Mouse (Mus musculus): ENCODE results near the gene Cblb. TPM values are rescaled to one million over a fixed set of nuclear protein-coding genes. Genes with fewer than 3 reads are reported as not detected.

The Cblb gene
- polyA plus RNA-seq, 1 experiment from 2014 or later: 3.4 TPM

GRCm38 (mm10) chr16:52023417-52023816 lies 7.6 kb upstream of the Cblb start:
- WGBS (ENCODE audit: insufficient replicate concordance): 71% methylated on average over 5 of the region's 5 CpGs

DNA sequence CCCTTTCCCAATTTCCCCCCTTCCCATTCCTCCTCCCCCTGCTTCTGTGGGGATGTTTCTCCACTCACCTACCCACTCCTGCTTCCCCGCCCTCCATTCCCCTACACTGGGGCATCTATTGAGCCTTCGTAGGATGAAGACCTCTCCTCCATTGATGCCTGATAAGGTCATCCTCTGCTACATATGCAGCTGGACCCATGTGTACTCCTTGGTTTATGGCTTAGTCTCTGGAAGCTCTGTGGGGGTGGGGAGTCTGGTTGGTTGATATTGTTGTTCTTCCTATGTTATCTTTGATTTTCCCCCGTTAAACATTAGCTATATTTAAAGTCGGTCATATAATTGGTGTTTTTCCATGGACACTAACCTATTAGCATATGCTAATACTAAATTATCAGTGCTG lies 3.7 kb upstream of the Cblb start:
- no peaks in the 10 kb centered on the region for H3K36me3 ChIP-seq
- no peak overlapping the region for H3K27ac ChIP-seq
- WGBS (ENCODE audit: insufficient replicate concordance): 69% methylated on average over 4 of the region's 4 CpGs
- H3K27me3 ChIP-seq (replicated peaks): no peaks in the 10 kb centered on the region
- H3K4me1 ChIP-seq: peaks cover 9% of the 10 kb centered on the region
- H3K9me3 ChIP-seq (replicated peaks): no peaks in the 10 kb centered on the region
- no peak overlapping the region for H3K9ac ChIP-seq
- no peak overlapping the region for H3K4me3 ChIP-seq
- no peak for ATAC-seq
- no peak overlapping the region for H3K4me2 ChIP-seq

More at GRCm38 (mm10) chr16:52023417-52023816, 7.6 kb upstream of the Cblb start:
- H3K4me3 ChIP-seq: no peak overlapping the region
- H3K27ac ChIP-seq: no peak overlapping the region
- ATAC-seq: no peak
- H3K9ac ChIP-seq: no peak overlapping the region
- no peaks in the 10 kb centered on the region for H3K9me3 ChIP-seq (replicated peaks)
- no peaks in the 10 kb centered on the region for H3K4me1 ChIP-seq
- no peaks in the 10 kb centered on the region for H3K27me3 ChIP-seq (replicated peaks)
- no peaks in the 10 kb centered on the region for H3K36me3 ChIP-seq
- no peak overlapping the region for H3K4me2 ChIP-seq

DNA sequence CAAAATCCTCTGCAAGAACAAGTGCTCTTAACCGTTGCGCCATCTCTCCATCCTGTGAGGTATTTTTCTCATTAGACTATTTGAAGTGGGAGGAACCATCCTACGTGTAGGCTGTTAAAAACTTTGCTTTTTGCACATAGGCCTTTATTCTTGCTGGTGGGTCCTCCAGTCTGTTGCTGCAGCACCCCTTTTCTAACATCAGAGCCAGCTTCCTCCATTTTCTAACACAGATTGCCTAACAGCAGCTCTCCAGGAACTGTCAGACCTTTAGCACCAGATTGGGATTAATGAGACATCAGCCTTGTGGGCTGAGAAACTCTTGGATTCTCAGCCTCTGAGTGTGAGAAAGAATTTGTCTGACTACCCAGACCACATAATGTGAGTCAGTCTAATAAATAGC lies 2.0 kb upstream of the Cblb start:
- no peak overlapping the region for H3K4me2 ChIP-seq
- H3K27me3 ChIP-seq (replicated peaks): no peaks in the 10 kb centered on the region
- no peak overlapping the region for H3K27ac ChIP-seq
- no peak overlapping the region for H3K4me3 ChIP-seq
- H3K4me1 ChIP-seq: peaks cover 20% of the 10 kb centered on the region
- no peaks in the 10 kb centered on the region for H3K9me3 ChIP-seq (replicated peaks)
- WGBS (ENCODE audit: insufficient replicate concordance): 78% methylated on average over 3 of the region's 3 CpGs
- no peaks in the 10 kb centered on the region for H3K36me3 ChIP-seq
- no peak for ATAC-seq
- H3K9ac ChIP-seq: no peak overlapping the region

DNA sequence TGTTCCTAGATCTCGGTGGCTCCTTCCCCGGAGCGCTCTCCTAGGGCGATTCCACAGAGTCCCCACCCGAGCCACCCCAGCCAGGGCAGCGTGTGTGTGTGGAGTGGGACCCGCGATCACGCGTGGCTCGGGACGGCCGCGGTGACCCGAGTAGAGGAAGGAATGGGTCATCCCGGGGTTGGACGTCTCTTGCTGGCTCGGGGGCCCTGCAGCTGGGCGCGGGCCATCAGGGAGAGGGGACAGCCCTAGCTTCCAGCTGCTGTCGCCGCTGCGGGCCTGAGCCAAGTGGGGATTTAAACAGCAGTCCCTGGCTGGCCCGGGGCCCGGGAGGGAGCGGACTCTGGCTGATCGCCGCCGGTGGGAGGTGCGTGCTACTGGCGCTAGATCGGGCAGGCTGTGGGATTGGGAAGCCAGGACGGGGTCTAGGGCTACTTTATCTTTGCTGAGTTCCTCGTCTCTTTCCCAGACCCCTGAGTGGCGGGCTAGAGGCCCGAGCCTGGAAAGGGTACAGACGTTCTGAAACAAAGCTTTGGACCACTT lies 757 bp downstream of the Cblb start:
- peaks cover 14% of the 10 kb centered on the region; the same call in 1 of the 2 replicates for H3K36me3 ChIP-seq
- peaks cover 20% of the 10 kb centered on the region for H3K4me1 ChIP-seq
- peak; percentile 63 for ATAC-seq
- H3K9me3 ChIP-seq (replicated peaks): no peaks in the 10 kb centered on the region
- WGBS (ENCODE audit: insufficient replicate concordance): under 1% methylated on average over 37 of the region's 37 CpGs
- no peaks in the 10 kb centered on the region for H3K27me3 ChIP-seq (replicated peaks)
- H3K4me2 ChIP-seq: peak overlapping the region; percentile 98
- peak overlapping the region; percentile 86 for H3K4me3 ChIP-seq
- peak overlapping the region; percentile 83 for H3K27ac ChIP-seq
- peak overlapping the region; percentile 87 for H3K9ac ChIP-seq

DNA sequence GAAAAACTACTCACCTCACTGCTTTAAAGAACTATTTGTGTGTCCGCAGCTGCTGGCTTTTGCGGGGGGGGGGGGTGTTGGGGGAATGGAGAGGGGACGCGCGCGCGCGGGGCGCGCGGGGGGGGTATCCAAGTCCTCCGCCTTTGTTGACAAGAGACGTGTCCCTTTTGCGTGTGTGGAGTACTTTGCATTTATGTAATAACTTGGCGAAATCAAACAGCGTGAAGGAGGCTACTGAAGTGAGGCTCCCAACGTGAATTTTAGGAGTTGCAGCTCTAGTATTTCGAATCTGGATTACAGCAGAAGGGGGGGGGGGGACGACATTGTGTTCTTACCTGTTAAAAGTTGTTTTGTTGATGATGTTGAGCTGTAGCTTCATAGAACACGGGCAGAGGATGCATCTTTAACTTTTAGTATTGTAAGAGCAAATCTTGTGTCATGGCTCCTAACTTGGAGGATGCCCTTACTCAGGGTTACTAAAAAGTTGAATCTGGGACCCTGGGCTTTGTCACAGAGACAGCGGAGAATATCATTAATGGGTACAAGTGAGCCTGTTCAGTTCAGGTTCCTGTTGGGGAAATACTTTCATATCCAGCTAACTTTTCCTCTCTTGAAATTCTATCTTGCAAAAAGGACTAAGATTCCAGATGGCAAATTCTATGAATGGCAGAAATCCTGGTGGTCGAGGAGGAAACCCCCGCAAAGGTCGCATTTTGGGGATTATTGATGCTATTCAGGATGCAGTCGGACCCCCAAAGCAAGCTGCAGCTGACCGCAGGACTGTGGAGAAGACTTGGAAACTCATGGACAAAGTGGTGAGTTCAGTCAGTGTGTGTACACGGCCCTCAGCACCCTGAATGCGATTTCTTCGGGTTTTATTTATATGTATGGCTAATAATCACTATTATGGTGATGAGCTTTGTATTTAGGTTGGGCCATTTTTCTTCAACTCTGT lies 1.6 kb downstream of the Cblb start:
- H3K9ac ChIP-seq: peak overlapping the region; percentile 87
- WGBS (ENCODE audit: insufficient replicate concordance): 22% methylated on average over 29 of the region's 29 CpGs
- H3K4me1 ChIP-seq: peaks cover 20% of the 10 kb centered on the region
- no peaks in the 10 kb centered on the region for H3K9me3 ChIP-seq (replicated peaks)
- peak overlapping the region; percentile 86 for H3K4me3 ChIP-seq
- peak overlapping the region; percentile 98 for H3K4me2 ChIP-seq
- no peaks in the 10 kb centered on the region for H3K27me3 ChIP-seq (replicated peaks)
- peak overlapping the region; percentile 83; the same call in 1 of the 2 replicates for H3K27ac ChIP-seq
- ATAC-seq: no peak
- peaks cover 14% of the 10 kb centered on the region; the same call in 1 of the 2 replicates for H3K36me3 ChIP-seq

- ATAC-seq: no peak
- Histone ChIP-seq H3K4me2 (no peak overlapping the region), H3K9me3 (replicated peaks) (no peaks in the 10 kb centered on the region), H3K27me3 (replicated peaks) (no peaks in the 10 kb centered on the region), H3K9ac (no peak overlapping the region), H3K4me1 (peaks cover 20% of the 10 kb centered on the region), H3K27ac (no peak overlapping the region), H3K36me3 (peaks cover 14% of the 10 kb centered on the region; the same call in 1 of the 2 replicates), H3K4me3 (no peak overlapping the region)
- WGBS (ENCODE audit: insufficient replicate concordance): 75% methylated on average over 4 of the region's 4 CpGs
Measured at GRCm38 (mm10) chr16:52033381-52034315, 2.6 kb downstream of the Cblb start.

- peaks cover 20% of the 10 kb centered on the region for H3K4me1 ChIP-seq
- H3K27ac ChIP-seq: no peak overlapping the region
- peaks cover 17% of the 10 kb centered on the region for H3K36me3 ChIP-seq
- no peak overlapping the region for H3K4me3 ChIP-seq
- no peak overlapping the region for H3K4me2 ChIP-seq
- ATAC-seq: no peak
- H3K9ac ChIP-seq: no peak overlapping the region
- H3K27me3 ChIP-seq (replicated peaks): no peaks in the 10 kb centered on the region
- 88% methylated on average over 5 of the region's 5 CpGs for WGBS (ENCODE audit: insufficient replicate concordance)
- H3K9me3 ChIP-seq (replicated peaks): no peaks in the 10 kb centered on the region
Measured at GRCm38 (mm10) chr16:52034356-52034755, 3.3 kb downstream of the Cblb start.

DNA sequence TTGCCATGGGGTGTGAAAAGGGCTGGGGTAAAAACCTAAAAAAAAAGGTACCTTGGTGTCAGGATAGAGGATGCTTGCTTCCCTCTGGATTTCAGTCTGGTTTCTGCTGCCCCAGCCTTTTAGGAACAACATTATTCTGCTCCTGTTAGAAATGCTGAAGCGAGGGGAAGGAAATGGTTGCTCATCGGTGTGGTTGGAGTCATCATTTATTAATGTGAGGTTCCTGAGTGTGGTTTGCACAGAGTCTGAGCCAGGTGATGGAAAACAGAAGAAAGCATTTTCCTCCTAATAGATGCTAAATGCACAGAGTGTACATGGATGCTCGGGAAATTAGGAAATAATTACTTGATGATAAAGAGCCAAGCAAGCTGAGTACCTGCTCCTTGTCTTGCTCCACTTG lies 5.3 kb downstream of the Cblb start:
- H3K4me3 ChIP-seq: no peak overlapping the region
- peaks cover 17% of the 10 kb centered on the region for H3K36me3 ChIP-seq
- no peak overlapping the region for H3K27ac ChIP-seq
- H3K27me3 ChIP-seq (replicated peaks): no peaks in the 10 kb centered on the region
- no peak overlapping the region for H3K9ac ChIP-seq
- peaks cover 12% of the 10 kb centered on the region for H3K4me1 ChIP-seq
- H3K9me3 ChIP-seq (replicated peaks): no peaks in the 10 kb centered on the region
- H3K4me2 ChIP-seq: no peak overlapping the region
- no peak for ATAC-seq
- 57% methylated on average over 3 of the region's 3 CpGs for WGBS (ENCODE audit: insufficient replicate concordance)

DNA sequence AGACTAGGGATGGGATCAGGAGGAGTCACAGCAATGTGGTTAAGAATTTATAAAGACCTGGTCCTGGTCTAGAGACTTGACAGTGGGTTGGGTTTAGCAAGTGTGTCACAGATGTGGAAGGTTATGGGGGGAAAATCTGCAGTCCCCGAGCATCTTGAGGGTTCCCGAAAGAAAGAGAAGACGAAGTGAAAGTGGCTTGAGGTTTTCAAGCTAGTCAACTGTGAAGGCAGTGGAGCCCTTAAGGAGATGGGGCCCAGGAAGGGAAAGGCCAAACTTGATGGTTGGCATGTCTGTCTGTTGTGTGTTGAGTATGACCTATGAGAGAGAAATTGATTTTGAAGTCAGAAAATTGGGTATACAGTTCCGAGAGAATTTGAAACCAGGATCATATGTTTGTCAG lies 7.3 kb downstream of the Cblb start:
- 0 out of 2 replicates have a peak, but pooled peaks cover 1% of the 10 kb centered on the region for H3K4me1 ChIP-seq
- no peak overlapping the region for H3K4me2 ChIP-seq
- H3K4me3 ChIP-seq: no peak overlapping the region
- H3K27me3 ChIP-seq (replicated peaks): no peaks in the 10 kb centered on the region
- no peak for ATAC-seq
- H3K36me3 ChIP-seq: peaks cover 17% of the 10 kb centered on the region
- no peak overlapping the region for H3K27ac ChIP-seq
- 83% methylated on average over 4 of the region's 4 CpGs for WGBS (ENCODE audit: insufficient replicate concordance)
- H3K9ac ChIP-seq: no peak overlapping the region
- H3K9me3 ChIP-seq (replicated peaks): no peaks in the 10 kb centered on the region

DNA sequence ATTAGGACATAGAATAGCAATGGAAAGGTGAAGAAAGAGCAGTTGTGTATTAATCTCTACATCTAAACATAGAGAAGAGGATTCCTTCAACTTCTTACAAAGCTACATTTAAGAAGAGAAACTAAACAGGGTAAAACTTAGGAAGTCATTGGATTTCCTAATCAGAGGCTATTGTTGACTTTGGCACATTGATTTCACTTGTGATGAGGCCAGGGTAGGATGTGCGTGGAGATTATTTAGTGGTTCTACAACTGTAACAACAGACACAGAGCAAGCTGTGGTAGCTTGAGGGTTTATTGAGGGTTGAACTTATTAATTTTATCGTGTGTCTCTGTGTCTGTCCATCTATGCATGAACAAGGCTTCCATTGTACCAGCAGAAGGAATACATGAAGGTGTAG lies 7.8 kb downstream of the Cblb start:
- H3K27ac ChIP-seq: no peak overlapping the region
- H3K27me3 ChIP-seq (replicated peaks): no peaks in the 10 kb centered on the region
- no peak overlapping the region for H3K9ac ChIP-seq
- ATAC-seq: no peak
- WGBS (ENCODE audit: insufficient replicate concordance): 74% methylated on average over 2 of the region's 2 CpGs
- no peak overlapping the region for H3K4me2 ChIP-seq
- H3K9me3 ChIP-seq (replicated peaks): no peaks in the 10 kb centered on the region
- no peak overlapping the region for H3K4me3 ChIP-seq
- H3K36me3 ChIP-seq: peaks cover 17% of the 10 kb centered on the region
- H3K4me1 ChIP-seq: no peaks in the 10 kb centered on the region

DNA sequence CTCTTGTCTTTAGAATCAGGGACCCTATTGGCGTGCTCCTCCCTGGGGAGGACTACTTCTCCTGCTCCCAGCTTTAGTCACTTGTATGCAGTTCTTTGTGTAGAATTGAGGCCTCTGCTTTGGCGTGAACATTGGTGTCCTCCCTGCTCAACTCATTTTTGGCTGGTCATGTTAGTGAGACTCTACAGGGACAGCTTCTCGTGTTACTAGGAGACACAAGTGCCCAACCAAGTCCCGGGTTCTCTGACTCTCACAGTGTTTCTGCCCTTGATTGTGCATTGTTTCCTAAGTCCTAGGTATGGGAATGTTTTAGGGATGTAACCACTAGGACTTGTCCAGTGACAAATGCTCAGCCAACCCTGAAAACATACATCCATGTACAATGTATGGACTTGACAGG lies 9.9 kb downstream of the Cblb start:
- H3K4me3 ChIP-seq: no peak overlapping the region
- no peaks in the 10 kb centered on the region for H3K9me3 ChIP-seq (replicated peaks)
- H3K4me1 ChIP-seq: peaks cover 6% of the 10 kb centered on the region; the same call in 1 of the 2 replicates
- H3K9ac ChIP-seq: no peak overlapping the region
- H3K27ac ChIP-seq: no peak overlapping the region
- peaks cover 3% of the 10 kb centered on the region for H3K36me3 ChIP-seq
- ATAC-seq: no peak
- 74% methylated on average over 4 of the region's 4 CpGs for WGBS (ENCODE audit: insufficient replicate concordance)
- H3K27me3 ChIP-seq (replicated peaks): no peaks in the 10 kb centered on the region
- no peak overlapping the region for H3K4me2 ChIP-seq

Measured in liver, embryonic 12.5 days (tissue).